Comparison of ENCODE assay signal across 8 mouse cellular contexts in genomic region chr9:62838506-62839171, GRCm38 (mm10). TPM values are rescaled to one million over a fixed set of nuclear protein-coding genes. Genes with fewer than 3 reads are reported as not detected.
DNase-seq lines count a peak whose midpoint lies in the region; ATAC-seq and TF ChIP-seq lines count a peak whose summit lies in the region.

Gene Cln6, plus strand, starts transcription at chr9:62838785.

- CTCF ChIA-PET in Patski (lab: Charles Lee): interaction anchor here (1.2 to 1.6 kb wide), 3 partner anchors 9 to 56 kb away, joined by 3 to 5 read pairs (median 4); no protein-coding TSS in a partner anchor

- POLR2A ChIA-PET in Patski (lab: Charles Lee): interaction anchor here (0.5 kb wide), 1 partner anchor 50 kb away, joined by 3 read pairs; no protein-coding TSS in a partner anchor

- peak within 1 kb of the TSS; percentile 53 for H3K4me3 ChIP-seq in hindbrain, embryonic 11.5 days (ENCODE audit: low read depth, low read length)

- no peaks in the 10 kb centered on the region for H3K27me3 ChIP-seq in Patski
- H3K27me3 ChIP-seq in hindbrain, embryonic 11.5 days (ENCODE audit: control insufficient read depth, insufficient read depth, low read length): no peaks in the 10 kb centered on the region

- ATAC-seq in Patski: peak; percentile 74
- peak; percentile 78 for ATAC-seq in frontal cortex, adult (ENCODE audit: low TSS enrichment)
- ATAC-seq in hindbrain, embryonic 11.5 days (ENCODE audit: low FRiP score): peak; percentile 88

- H3K9ac ChIP-seq in hindbrain, embryonic 11.5 days (ENCODE audit: low read depth, low read length): peak within 1 kb of the TSS; percentile 77

- TF ChIP-seq CTCF in Patski (IDR thresholded peaks at IDR 0.05): no peak

- peaks cover 6% of the 10 kb centered on the region; the same call in 1 of the 2 replicates for H3K4me1 ChIP-seq in hindbrain, embryonic 11.5 days (replicated peaks; ENCODE audit: control insufficient read depth, insufficient read depth, low read length)

- peak within 1 kb of the TSS; percentile 72 for H3K27ac ChIP-seq in hindbrain, embryonic 11.5 days (ENCODE audit: low read depth, low read length)

- DNase-seq in Patski (ENCODE audit: low read depth, low spot score): no peak
- DNase-seq in cerebellum, adult 8-10 months: peak; percentile 70
- peak; percentile 79 for DNase-seq in hindbrain, embryonic 11.5 days (ENCODE audit: low spot score)
- DNase-seq in layer of hippocampus, postnatal 25 days (ENCODE audit: extremely low spot score in 1 of 2, low spot score in 1 of 2): peak; percentile 51 to 57
- peak; percentile 74 for DNase-seq in lung, postnatal 14 days
- peak; percentile 78 for DNase-seq in right cerebral cortex, adult 18-20 months
- DNase-seq in urinary bladder, postnatal 14 days (ENCODE audit: low spot score): peak; percentile 81

- H3K9me3 ChIP-seq in hindbrain, embryonic 11.5 days (ENCODE audit: control insufficient read depth, low read length): no peaks in the 10 kb centered on the region

- WGBS in hindbrain, embryonic 11.5 days: under 1% methylated on average over 36 of the region's 48 CpGs

- peak within 1 kb of the TSS; percentile 74 for H3K4me2 ChIP-seq in hindbrain, embryonic 11.5 days (replicated peaks; ENCODE audit: low read depth, low read length)

- H3K36me3 ChIP-seq in hindbrain, embryonic 11.5 days (ENCODE audit: control insufficient read depth, insufficient read depth, low read length): no peaks in the 10 kb centered on the region

- in situ Hi-C loops in Patski (cut with MboI; ENCODE audit: low pct_unique_long_range_greater_than_20kb): no loop called here

RNA-seq across cellular contexts. Expression of gene Cln6, which starts in this region (rescaled TPM):
- 41.0 TPM for polyA plus RNA-seq in Patski (2021)
- 7.9 and 8.5 TPM in 2 replicates for polyA plus RNA-seq in hindbrain, embryonic 11.5 days (2014; fragmentation: Nextera tagmentation; extraction: Ambion mirVana)
- 10 to 100 TPM; 11.4 to 13.4 TPM for total RNA-seq in layer of hippocampus, postnatal 25 days (2021)
